Mouse (Mus musculus) ES-Bruce4 (cell line): Measurements from ENCODE around the gene Diras2. TPM values are rescaled to one million over a fixed set of nuclear protein-coding genes. Genes with fewer than 3 reads are reported as not detected.

Source experiments
- H3K27ac ChIP-seq: 2 replicates; pipeline ENCODE4 v1.5.1; 2012; ENCODE audit warnings: low read length, inconsistent platforms; ENCODE audit not compliant: insufficient read depth
- H3K27me3 ChIP-seq: 2 replicates; pipeline ENCODE4 v1.6.1; 2012; ENCODE audit warnings: mild to moderate bottlenecking, low read length, inconsistent platforms; ENCODE audit not compliant: control insufficient read depth, poor library complexity, insufficient read depth, severe bottlenecking
- H3K36me3 ChIP-seq: 2 replicates; pipeline ENCODE4 v1.6.1; 2012; ENCODE audit warnings: inconsistent platforms, mild to moderate bottlenecking, low read length, moderate library complexity; ENCODE audit not compliant: control insufficient read depth, poor library complexity, insufficient read depth, severe bottlenecking
- H3K4me1 ChIP-seq: one replicate; pipeline ENCODE4 v1.8.1; 2011; ENCODE audit warnings: low read length; ENCODE audit not compliant: control insufficient read depth, insufficient read depth
- H3K4me3 ChIP-seq: 2 replicates; pipeline ENCODE4 v1.5.1; 2011; ENCODE audit warnings: low read depth, mild to moderate bottlenecking, low read length
- H3K9ac ChIP-seq: 2 replicates; pipeline ENCODE4 v1.6.1; 2012; ENCODE audit warnings: low read depth, mild to moderate bottlenecking, inconsistent platforms; ENCODE audit not compliant: poor library complexity, severe bottlenecking
- H3K9me3 ChIP-seq: replicated peaks from 2 replicates; pipeline ENCODE4 v1.6.1; 2012; ENCODE audit warnings: mild to moderate bottlenecking, low read length, inconsistent platforms; ENCODE audit not compliant: control insufficient read depth, poor library complexity, insufficient read depth, severe bottlenecking
- CTCF ChIP-seq: IDR thresholded peaks from one replicate; pipeline ENCODE4 v1.8.1; 2011; ENCODE audit warnings: low read depth, low read length
- EP300 ChIP-seq: IDR thresholded peaks from 2 replicates; pipeline ENCODE4 v1.6.1; 2011; ENCODE audit warnings: low read depth, low read length; ENCODE audit not compliant: insufficient read depth
- POLR2A ChIP-seq: IDR thresholded peaks from one replicate; pipeline ENCODE4 v1.8.1; 2011; ENCODE audit warnings: low read length; ENCODE audit not compliant: insufficient read depth
- polyA plus RNA-seq: library from polyadenylated mRNA; stranded (reverse); fragments of >200 nt; gene quantifications from 2 replicates; pipeline ENCODE4 v1.2.4, GENCODE M21; 2011; ENCODE audit warnings: low read depth; ENCODE audit not compliant: missing spikeins, insufficient read depth, insufficient read length

The Diras2 gene
- polyA plus RNA-seq, 1 experiment, result 0.21 TPM

DNA sequence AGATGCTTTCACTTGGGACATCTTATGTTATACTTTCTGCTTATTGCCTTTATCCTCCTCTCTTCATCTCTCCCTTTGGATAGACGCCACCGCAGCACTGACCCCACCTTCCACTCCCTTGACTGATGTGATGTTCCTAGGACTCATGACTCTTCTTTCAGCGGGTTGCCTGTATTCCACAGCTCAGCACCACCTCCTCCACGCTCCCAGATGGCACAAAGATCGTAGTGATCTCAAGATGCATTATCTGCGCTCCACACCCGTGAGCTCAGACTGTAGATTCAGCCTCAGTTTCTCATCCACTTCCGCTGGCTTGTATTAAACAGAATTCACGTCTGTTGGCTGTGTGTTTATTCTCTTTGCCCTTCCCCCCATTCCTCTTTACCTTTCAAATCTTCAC, 23.6 kb upstream of the Diras2 start:
- Histone ChIP-seq H3K9me3 (no peaks in the 10 kb centered on the region), H3K9ac (no peak overlapping the region), H3K36me3 (no peaks in the 10 kb centered on the region), H3K4me3 (no peak overlapping the region), H3K27ac (no peak overlapping the region), H3K27me3 (no peaks in the 10 kb centered on the region), H3K4me1 (peaks cover 1% of the 10 kb centered on the region)
- TF ChIP-seq EP300, result no peak

DNA sequence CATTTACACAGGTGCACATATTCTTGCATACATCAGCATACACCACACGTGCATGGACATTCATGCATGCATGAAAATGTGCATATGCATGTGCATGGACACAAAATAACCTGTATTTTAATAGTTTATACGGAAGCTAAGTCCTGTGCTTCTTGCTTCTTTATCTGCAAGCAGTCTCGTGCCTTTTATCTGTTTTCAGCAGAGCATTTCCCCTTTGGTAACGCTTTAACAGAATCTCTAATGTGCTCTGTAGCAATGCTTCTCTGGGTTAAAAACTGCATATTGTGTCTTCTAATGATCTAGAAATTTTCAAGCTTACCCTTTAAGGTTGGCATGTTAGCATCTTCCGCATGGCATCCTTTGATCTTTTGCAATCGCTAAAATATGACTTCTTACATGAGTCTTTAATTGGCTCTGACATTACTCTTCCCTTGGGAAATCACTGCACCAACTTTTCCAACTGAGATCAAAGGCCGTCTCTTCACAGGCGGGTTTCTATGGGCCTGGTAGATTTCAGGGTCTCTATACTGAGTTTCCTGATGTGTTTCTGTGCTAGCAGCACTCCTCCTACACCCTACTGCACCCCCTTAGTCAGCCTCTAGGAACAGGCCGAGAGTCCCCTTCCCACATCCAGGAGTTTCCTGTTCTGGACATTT, 21.9 kb upstream of the Diras2 start:
- H3K9ac ChIP-seq, result no peak overlapping the region
- no peak overlapping the region for H3K27ac ChIP-seq
- TF ChIP-seq CTCF (no peak), EP300 (no peak), POLR2A (no peak)
- H3K27me3 ChIP-seq, result no peaks in the 10 kb centered on the region
- H3K36me3 ChIP-seq, result no peaks in the 10 kb centered on the region
- H3K4me3 ChIP-seq, result no peak overlapping the region
- peaks cover 1% of the 10 kb centered on the region for H3K4me1 ChIP-seq
- H3K9me3 ChIP-seq, result no peaks in the 10 kb centered on the region

DNA sequence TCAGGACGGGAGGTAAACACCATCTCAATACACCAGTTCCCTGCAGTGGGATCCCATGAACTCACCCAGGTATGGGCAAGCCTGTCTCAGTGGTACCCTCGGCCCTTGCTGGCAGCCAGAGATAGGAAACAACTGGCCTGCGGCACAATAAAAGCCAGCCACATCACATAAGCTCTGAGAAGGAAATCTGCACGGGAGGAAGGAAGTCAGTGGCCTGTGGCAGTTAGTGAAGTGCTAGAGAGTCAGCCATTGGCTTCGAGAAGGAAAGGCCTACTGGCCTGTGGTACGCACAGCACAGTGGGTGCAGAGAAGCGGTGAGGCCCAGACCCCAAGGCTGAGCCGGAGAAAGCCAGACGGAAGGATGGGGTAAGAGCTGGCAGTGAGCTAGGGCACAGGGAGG, 20.2 kb upstream of the Diras2 start:
- TF ChIP-seq EP300, result no peak
- TF ChIP-seq CTCF, result no peak
- no peak for TF ChIP-seq POLR2A
- no peaks in the 10 kb centered on the region for H3K27me3 ChIP-seq
- peaks cover 1% of the 10 kb centered on the region for H3K4me1 ChIP-seq
- H3K9ac ChIP-seq, result no peak overlapping the region
- no peaks in the 10 kb centered on the region for H3K36me3 ChIP-seq
- H3K9me3 ChIP-seq, result no peaks in the 10 kb centered on the region
- H3K4me3 ChIP-seq, result no peak overlapping the region
- H3K27ac ChIP-seq, result no peak overlapping the region

DNA sequence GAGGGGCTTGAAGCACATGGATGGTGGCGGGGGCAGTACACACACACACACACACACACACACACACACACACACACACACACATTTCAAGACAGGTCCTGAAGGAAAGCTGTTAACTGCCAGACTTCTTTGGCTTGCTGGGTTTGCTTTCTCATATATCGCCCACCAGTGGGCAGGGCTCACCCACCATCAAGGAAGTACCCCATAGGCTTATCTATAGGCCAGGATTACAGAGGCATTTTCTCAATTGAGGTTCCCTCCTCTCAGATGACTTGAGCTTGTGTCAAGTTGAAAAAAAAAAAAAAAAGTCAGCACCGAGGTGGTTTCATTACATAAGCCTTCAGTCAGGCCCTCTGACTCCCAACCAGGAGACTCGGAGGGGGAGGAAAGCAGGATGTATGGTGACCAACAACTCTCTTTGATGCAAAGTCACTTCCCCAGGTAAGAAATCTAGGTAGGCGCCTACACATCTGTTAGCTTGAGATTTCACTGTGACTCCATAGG, 19.7 kb upstream of the Diras2 start:
- no peaks in the 10 kb centered on the region for H3K27me3 ChIP-seq
- H3K9ac ChIP-seq, result no peak overlapping the region
- H3K4me1 ChIP-seq, result peaks cover 1% of the 10 kb centered on the region
- no peaks in the 10 kb centered on the region for H3K36me3 ChIP-seq
- no peaks in the 10 kb centered on the region for H3K9me3 ChIP-seq
- no peak overlapping the region for H3K27ac ChIP-seq
- no peak for TF ChIP-seq POLR2A
- TF ChIP-seq CTCF, result no peak
- TF ChIP-seq EP300, result no peak
- H3K4me3 ChIP-seq, result no peak overlapping the region

DNA sequence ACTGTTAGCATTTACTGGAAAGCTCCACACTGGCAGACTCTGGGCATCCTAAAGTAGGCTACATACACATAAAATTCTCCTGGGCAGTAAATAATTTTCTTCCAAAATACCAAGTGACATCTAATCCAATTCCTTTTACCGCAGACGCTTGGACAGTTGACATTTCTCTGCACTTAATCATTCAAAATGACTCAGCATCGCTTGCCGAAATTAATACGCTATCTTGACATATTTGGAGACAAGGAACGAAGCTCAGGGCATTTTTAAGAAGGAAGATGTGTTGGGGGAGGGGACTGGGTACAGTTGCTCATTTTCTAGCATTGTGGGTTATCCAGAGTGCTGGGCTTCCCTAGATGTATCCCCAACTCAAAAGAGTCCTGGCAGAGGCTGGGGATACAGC, 15.2 kb upstream of the Diras2 start:
- TF ChIP-seq POLR2A (no peak), EP300 (no peak), CTCF (no peak)
- no peaks in the 10 kb centered on the region for H3K36me3 ChIP-seq
- no peak overlapping the region for H3K4me3 ChIP-seq
- H3K9ac ChIP-seq, result no peak overlapping the region
- no peak overlapping the region for H3K27ac ChIP-seq
- H3K27me3 ChIP-seq, result no peaks in the 10 kb centered on the region
- no peaks in the 10 kb centered on the region for H3K4me1 ChIP-seq
- H3K9me3 ChIP-seq, result no peaks in the 10 kb centered on the region

DNA sequence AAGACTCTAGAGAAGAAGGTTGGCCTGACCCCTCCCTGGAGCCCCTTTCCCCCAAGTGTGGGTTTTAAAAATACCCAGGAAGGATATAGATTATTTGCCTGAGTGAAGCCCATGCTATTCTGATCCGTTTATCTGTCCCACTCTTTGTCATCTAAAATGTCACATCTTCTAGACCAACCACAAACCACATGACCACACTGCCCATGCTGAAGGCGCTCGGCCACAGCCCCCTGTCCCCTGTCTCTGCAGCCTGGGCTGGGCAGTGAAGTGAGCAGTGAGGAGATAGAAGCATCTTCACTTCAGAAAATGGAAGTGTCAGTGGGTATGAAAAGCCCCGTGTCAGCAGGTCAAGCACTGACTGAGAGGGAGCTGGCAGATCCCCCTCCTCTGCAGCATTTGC, 11.6 kb upstream of the Diras2 start:
- Histone ChIP-seq H3K4me3 (no peak overlapping the region), H3K27ac (no peak overlapping the region), H3K36me3 (no peaks in the 10 kb centered on the region), H3K9me3 (no peaks in the 10 kb centered on the region), H3K9ac (no peak overlapping the region), H3K4me1 (no peaks in the 10 kb centered on the region), H3K27me3 (no peaks in the 10 kb centered on the region)
- TF ChIP-seq EP300 (no peak), POLR2A (no peak), CTCF (no peak)
